Mouse (Mus musculus): Measurements from ENCODE around the gene Slc36a2.

DNA sequence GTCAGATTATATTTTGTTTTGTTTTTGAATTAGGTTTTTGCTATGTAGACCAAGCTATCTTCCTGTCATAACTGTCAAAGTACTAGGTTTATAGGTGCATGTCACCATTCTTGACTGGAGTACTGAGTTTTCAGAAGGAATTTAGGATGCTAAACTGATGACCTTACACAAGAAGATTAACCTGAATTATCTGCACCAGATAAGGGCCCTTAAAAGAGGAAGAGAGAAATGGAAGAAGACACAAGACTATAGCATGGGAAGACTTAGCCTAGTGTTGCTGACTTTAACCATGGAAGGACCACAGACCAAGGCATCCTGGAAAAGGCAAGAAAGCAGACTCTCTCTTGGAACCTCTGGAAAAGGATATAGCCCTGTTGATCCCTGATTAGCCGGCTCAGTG is 51.7 kb downstream of the Slc36a2 start:
- no peak for TF ChIP-seq POLR2A (IDR thresholded peaks at IDR 0.05; ENCODE audit: insufficient read depth, low read depth, low read length)
- no peak for TF ChIP-seq CTCF (IDR thresholded peaks at IDR 0.05; ENCODE audit: insufficient read depth, low read depth, low read length)
